Mouse (Mus musculus): ENCODE measurements at regions not wholly inside any gene's neighbourhood (a gene's known extent, or its start where the extent isn't known, plus 50 kb on each side); places are given as distances from the start of the nearest gene placed in this dataset.

DNA sequence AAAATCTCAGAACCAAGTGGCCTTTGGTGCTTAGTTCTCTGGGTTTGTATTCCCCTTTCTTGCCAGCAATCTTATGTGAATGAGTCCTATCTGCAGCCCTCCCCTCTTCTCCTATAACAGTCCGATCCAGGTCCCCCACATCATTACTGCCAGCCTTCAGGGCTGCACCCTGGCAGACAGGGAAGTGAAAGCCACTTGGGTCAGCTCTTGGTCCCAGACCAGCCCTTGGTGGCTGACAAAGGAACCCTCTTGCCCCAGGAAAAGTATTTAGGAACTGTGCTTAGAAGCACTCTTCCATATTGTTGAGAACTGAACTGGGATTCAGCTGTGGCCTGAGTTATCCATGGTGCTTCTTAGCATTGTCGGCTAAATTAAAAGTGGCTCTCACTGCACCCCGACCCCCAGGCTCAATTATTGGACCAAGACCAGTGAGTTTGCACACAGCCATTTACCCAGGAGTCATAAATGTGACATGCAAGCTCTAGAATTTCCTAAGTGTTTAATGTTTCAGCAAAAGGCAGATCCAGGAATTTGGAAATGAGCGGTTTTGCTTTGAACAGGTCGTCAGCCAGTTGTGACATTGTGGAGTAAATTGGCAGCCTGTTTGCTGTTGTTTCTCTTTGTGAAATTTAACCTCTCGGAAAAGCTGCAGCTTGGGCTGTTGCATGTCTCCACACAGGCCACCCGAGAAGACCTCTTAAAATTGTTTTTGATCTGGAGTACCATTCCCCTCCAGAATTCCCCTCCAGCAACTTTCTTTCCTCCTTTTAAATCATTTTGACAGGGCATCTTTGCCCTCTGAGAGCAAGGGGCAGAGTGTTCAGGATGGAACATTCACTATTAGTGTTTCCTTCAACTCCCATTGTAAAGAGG is 58.5 kb upstream of the Rnd3 start:
- TF ChIP-seq CTCF (IDR thresholded peaks at IDR 0.05; ENCODE audit: low read depth, low read length) (no peak), POLR2A (IDR thresholded peaks at IDR 0.05; ENCODE audit: extremely low read depth, insufficient read depth, low read length) (no peak)

Measured in liver, adult 2 months (tissue).